Mouse (Mus musculus): ENCODE data around the gene Large2.

Large2 gene

DNA sequence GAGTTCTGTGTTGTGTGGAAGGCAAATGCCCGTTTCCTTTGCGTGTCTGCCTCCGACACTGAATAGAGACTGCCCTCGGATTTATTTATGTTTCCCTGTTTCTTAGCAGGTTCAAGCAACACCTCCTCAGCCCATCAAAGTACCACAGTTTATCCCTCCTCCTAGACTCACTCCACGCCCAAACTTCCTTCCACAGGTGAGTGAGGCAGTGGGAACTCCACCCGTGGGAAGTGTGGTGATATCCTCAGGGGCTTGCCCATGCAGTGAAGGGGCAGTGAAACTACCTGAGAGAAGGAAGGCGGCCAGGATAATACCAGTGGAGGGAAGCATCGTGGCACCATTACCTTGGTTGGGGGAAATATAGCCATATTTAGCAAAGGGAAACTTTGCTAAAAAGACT is 46.5 kb downstream of the Large2 start:
- no peak for DNase-seq (ENCODE audit: low read depth, low spot score)

DNA sequence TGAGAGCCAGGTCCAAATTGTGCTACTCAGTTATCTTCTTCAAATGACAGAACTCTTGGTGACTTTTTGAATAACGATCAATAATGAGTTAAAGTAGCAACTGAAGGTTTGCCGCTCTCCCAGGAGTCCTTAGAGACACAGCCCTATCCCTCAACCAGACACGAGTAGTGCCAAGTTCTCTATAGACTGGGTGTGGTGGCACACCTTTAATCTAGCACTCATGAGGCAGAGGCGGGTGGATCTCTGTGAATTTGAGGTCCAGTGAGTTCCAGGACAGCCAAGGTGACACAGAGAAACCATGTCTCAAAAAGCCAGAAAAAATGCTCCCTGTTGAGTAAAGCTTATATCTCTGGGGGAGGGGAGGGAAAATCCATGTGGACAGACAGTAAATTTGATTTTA is 47.1 kb downstream of the Large2 start:
- DNase-seq (ENCODE audit: low read depth, low spot score) = no peak

GRCm38 (mm10) chr2:92326221-92326620 is 48.4 kb downstream of the Large2 start:
- DNase-seq (ENCODE audit: low read depth, low spot score) = no peak

GRCm38 (mm10) chr2:92325676-92326075 is 49.0 kb downstream of the Large2 start:
- DNase-seq (ENCODE audit: low read depth, low spot score) = no peak

- no peak for DNase-seq (ENCODE audit: low read depth, low spot score)
Measured at GRCm38 (mm10) chr2:92322669-92323068, 52.0 kb downstream of the Large2 start.

- no peak for DNase-seq (ENCODE audit: low read depth, low spot score)
Measured at GRCm38 (mm10) chr2:92317228-92317627, 57.4 kb downstream of the Large2 start.

DNA sequence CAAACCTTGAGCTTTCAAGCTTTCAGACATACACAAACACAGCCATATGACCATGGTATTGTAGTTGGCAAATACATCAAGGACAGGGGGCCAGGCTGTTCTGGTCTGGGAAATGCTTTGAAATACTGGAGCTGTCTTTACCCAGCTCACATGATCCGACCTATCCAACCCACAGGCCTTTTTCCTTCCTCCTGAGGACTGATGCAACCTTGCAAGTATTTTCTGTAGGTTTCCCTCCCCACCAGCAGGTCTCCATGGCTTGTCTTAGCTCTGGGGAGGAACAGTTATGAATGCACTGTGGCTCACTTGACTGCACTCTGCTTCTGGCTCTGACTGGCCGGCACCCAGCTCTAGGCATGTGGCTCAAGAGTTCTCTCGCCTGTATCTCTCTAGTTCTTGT is 58.0 kb downstream of the Large2 start:
- DNase-seq (ENCODE audit: low read depth, low spot score) = no peak
